Comparison of ENCODE assay signal across 8 mouse cellular contexts in the genomic region with DNA sequence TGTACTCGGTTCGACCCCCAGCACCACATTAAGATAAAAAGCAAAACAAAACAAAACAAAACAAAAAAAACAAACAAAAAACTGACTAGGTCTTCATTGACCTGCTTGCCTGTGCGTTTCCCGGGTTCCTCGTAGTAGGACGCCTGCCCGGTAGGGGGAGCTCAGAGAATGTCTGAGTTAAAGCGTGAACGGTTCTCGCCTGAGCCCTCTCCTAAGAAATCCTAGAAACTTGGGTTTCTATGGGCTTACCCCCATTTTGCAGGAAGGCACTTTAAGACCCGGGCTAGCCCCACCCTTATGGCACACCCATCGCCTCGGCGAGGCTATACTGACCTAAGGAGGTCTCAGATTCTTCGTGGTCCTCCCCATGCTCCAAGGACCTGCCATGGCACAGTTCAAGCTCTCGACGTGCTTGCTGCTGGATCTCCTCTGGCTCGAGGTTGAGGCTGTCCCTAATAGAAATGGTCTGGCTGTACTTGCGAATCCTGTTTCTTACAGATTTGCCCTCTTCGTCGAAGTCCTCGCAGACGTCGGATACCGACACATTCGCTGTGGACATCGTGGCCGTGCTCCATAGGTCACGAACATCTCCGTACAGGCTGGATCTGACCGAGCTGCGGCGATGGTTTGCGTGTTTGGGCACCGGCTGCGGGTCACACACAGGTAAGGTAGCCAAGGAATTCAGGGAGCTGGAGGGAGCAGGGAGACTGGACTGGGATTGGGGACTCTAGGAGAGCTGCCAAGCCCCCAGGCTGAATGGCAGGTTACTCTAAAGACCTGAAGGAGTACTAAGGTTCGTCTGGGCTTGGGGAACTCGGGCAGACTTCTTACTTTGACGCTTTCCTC. TPM values are rescaled to one million over a fixed set of nuclear protein-coding genes. Genes with fewer than 3 reads are reported as not detected.
A peak's percentile ranks its signal among the peaks of the same experiment; 100 is the strongest.
DNase-seq lines count a peak whose midpoint lies in the region; ATAC-seq and TF ChIP-seq lines count a peak whose summit lies in the region.

No protein-coding gene starts in this region.

- peak; percentile 78 for DNase-seq in CD4-positive helper T cell, adult 2 months (ENCODE audit: low read depth, low spot score)
- peak; percentile 91 for DNase-seq in brain, adult 2 months (ENCODE audit: low read depth, low spot score)
- peak; percentile 92 for DNase-seq in heart, postnatal 4 days
- peak; percentile 88 for DNase-seq in layer of hippocampus, adult 9-10 months (ENCODE audit: low spot score)
- peak; percentile 93 for DNase-seq in lung, embryonic 14.5 days
- peak; percentile 82 for DNase-seq in ovary, postnatal 36 days (ENCODE audit: low spot score)
- DNase-seq in thymus, postnatal 36 days, result peak; percentile 81 to 88

- ATAC-seq in forebrain, embryonic 13.5 days, result no peak
- no peak for ATAC-seq in lung, embryonic 14.5 days (ENCODE audit: insufficient read depth)

- H3K36me3 ChIP-seq in forebrain, embryonic 13.5 days (ENCODE audit: poor library complexity, severe bottlenecking), result no peaks in the 10 kb centered on the region
- H3K36me3 ChIP-seq in lung, embryonic 14.5 days (ENCODE audit: insufficient read depth), result no peaks in the 10 kb centered on the region

- TF ChIP-seq CTCF in lung, embryonic 14.5 days (IDR thresholded peaks at IDR 0.05; ENCODE audit: low read depth), result peak; percentile 82

- peak overlapping the region; percentile 12 for H3K4me3 ChIP-seq in forebrain, embryonic 13.5 days
- H3K4me3 ChIP-seq in lung, embryonic 14.5 days (ENCODE audit: low read depth, low read length), result peak overlapping the region; percentile 18

- H3K27me3 ChIP-seq in forebrain, embryonic 13.5 days, result peaks cover 72% of the 10 kb centered on the region
- peaks cover 63% of the 10 kb centered on the region for H3K27me3 ChIP-seq in lung, embryonic 14.5 days (ENCODE audit: insufficient read depth, low read length)

- WGBS in forebrain, embryonic 13.5 days, result 3% methylated on average over 39 of the region's 39 CpGs
- 4% methylated on average over 39 of the region's 39 CpGs for WGBS in lung, embryonic 14.5 days

- H3K27ac ChIP-seq in forebrain, embryonic 13.5 days, result no peak overlapping the region
- H3K27ac ChIP-seq in lung, embryonic 14.5 days (ENCODE audit: low read depth), result no peak overlapping the region

- 0 out of 2 replicates have a peak overlapping the region, but pooled peaks have one; percentile 12 for H3K9ac ChIP-seq in forebrain, embryonic 13.5 days
- no peak overlapping the region for H3K9ac ChIP-seq in lung, embryonic 14.5 days

- H3K9me3 ChIP-seq in forebrain, embryonic 13.5 days (replicated peaks), result no peaks in the 10 kb centered on the region
- H3K9me3 ChIP-seq in lung, embryonic 14.5 days (ENCODE audit: low read depth, low read length), result no peaks in the 10 kb centered on the region

- H3K4me2 ChIP-seq in forebrain, embryonic 13.5 days, result peak overlapping the region; percentile 27
- peak overlapping the region; percentile 51 for H3K4me2 ChIP-seq in lung, embryonic 14.5 days

- H3K4me1 ChIP-seq in forebrain, embryonic 13.5 days, result peaks cover 38% of the 10 kb centered on the region
- H3K4me1 ChIP-seq in lung, embryonic 14.5 days (ENCODE audit: insufficient read depth), result no peaks in the 10 kb centered on the region

RNA-seq across cellular contexts. Expression of a gene that starts 0.5 kb away (rescaled TPM):
- 0.74 TPM in 1 of 2 replicates, not detected in the other for polyA plus RNA-seq in forebrain, embryonic 13.5 days (2015; fragmentation: Nextera tagmentation; extraction: Ambion mirVana)
- not detected for total RNA-seq in heart, postnatal 4 days (2021)
- 2.2 and 2.3 TPM in 2 replicates for polyA plus RNA-seq in lung, embryonic 14.5 days (2014; fragmentation: Nextera tagmentation; extraction: Ambion mirVana)

RNA-seq across cellular contexts. Expression of a gene that starts 3.1 kb away (rescaled TPM):
- 15.3 and 15.7 TPM in 2 replicates for polyA plus RNA-seq in forebrain, embryonic 13.5 days (2015; fragmentation: Nextera tagmentation; extraction: Ambion mirVana)
- 100 to 1,000 TPM; 111 to 119 TPM for total RNA-seq in heart, postnatal 4 days (2021)
- polyA plus RNA-seq in lung, embryonic 14.5 days (2014; fragmentation: Nextera tagmentation; extraction: Ambion mirVana), result 3.1 and 4.2 TPM in 2 replicates

RNA-seq across cellular contexts. Expression of a gene that starts 9.6 kb away (rescaled TPM):
- polyA plus RNA-seq in forebrain, embryonic 13.5 days (2015; fragmentation: Nextera tagmentation; extraction: Ambion mirVana), result 0.25 TPM in 1 of 2 replicates, not detected in the other
- total RNA-seq in heart, postnatal 4 days (2021), result under 1 TPM in 1 of 2 experiments, not detected in 1; 0.56 TPM
- 0.17 and 0.38 TPM in 2 replicates for polyA plus RNA-seq in lung, embryonic 14.5 days (2014; fragmentation: Nextera tagmentation; extraction: Ambion mirVana)

RNA-seq across cellular contexts. Expression of a gene that starts 14.8 kb away (rescaled TPM):
- polyA plus RNA-seq in forebrain, embryonic 13.5 days (2015; fragmentation: Nextera tagmentation; extraction: Ambion mirVana), result 186 and 201 TPM in 2 replicates
- 100 to 1,000 TPM; 309 to 336 TPM for total RNA-seq in heart, postnatal 4 days (2021)
- polyA plus RNA-seq in lung, embryonic 14.5 days (2014; fragmentation: Nextera tagmentation; extraction: Ambion mirVana), result 151 and 153 TPM in 2 replicates

RNA-seq across cellular contexts. Expression of a gene that starts 15.2 kb away (rescaled TPM):
- 141 and 167 TPM in 2 replicates for polyA plus RNA-seq in forebrain, embryonic 13.5 days (2015; fragmentation: Nextera tagmentation; extraction: Ambion mirVana)
- 10 to 100 TPM; 34.4 to 35.5 TPM for total RNA-seq in heart, postnatal 4 days (2021)
- polyA plus RNA-seq in lung, embryonic 14.5 days (2014; fragmentation: Nextera tagmentation; extraction: Ambion mirVana), result 151 and 155 TPM in 2 replicates
